In the genomic region with DNA sequence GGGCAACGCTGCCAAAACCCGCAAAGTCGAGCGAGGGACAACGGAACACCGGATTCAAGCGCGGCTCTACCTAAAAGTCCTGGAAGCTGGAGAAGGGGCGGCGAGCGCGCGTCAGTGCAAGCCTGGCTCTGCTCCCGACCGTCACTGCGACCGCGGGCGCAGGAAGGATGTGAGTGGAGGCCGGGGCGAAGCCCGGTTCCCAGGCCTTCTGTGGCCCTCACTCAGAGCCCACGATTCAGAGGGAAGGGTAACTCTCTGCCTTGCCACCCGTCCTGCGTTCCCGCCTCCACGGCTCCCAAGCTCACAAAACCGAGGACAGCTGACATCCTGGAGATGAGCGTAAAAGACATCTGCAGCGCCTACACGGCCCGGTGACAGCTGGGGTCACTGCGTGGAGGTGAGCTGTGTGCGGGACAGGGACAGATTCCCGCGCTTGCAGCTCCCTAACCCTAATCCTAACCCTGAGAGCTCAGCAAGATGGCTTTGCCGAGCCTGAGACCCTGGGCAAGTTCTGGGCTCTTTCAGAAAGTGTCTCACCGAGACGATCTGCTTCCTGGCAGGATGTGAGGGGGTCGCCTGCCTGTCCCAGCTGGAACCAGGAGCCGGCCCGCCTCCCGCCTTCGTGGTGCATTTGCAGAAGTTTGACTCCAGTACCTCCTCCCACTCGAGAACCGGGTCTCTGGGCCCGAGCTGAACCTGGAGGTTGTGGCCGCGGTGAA, we compare ENCODE assay signal across 7 mouse cellular contexts. TPM values are rescaled to one million over a fixed set of nuclear protein-coding genes. Genes with fewer than 3 reads are reported as not detected.
DNase-seq lines count a peak whose midpoint lies in the region; ATAC-seq lines count a peak whose summit lies in the region.

No protein-coding gene starts in this region.

- peaks cover 46% of the 10 kb centered on the region for H3K4me1 ChIP-seq in hindbrain, embryonic 10.5 days (replicated peaks)
- peaks cover 58% of the 10 kb centered on the region for H3K4me1 ChIP-seq in liver, embryonic 15.5 days (replicated peaks)

- ATAC-seq in liver, embryonic 15.5 days (ENCODE audit: insufficient read depth): no peak

- peak overlapping the region; percentile 61 for H3K9ac ChIP-seq in liver, embryonic 15.5 days

- peak; percentile 83 for DNase-seq in 3134 (ENCODE audit: extremely low read depth, insufficient read length, low spot score)
- peak; percentile 13 to 31 for DNase-seq in B cell, adult 2 months
- DNase-seq in embryo, embryonic 10.5 days (ENCODE audit: low spot score): peak; percentile 62
- DNase-seq in hindbrain, embryonic 10.5 days (ENCODE audit: low spot score): peak; percentile 52
- peak; percentile 25 for DNase-seq in skeletal muscle tissue, adult 2 months (ENCODE audit: low read depth, low spot score)
- DNase-seq in layer of hippocampus, adult 8-10 months (ENCODE audit: low spot score in 2 of 2): no peak

- under 1% methylated on average over 49 of the region's 49 CpGs for WGBS in hindbrain, embryonic 10.5 days
- WGBS in liver, embryonic 15.5 days (ENCODE audit: insufficient replicate concordance): under 1% methylated on average over 49 of the region's 49 CpGs

- peaks cover 20% of the 10 kb centered on the region for H3K27me3 ChIP-seq in hindbrain, embryonic 10.5 days (ENCODE audit: insufficient read depth, poor library complexity, severe bottlenecking)
- H3K27me3 ChIP-seq in liver, embryonic 15.5 days: peaks cover 68% of the 10 kb centered on the region

- H3K9me3 ChIP-seq in hindbrain, embryonic 10.5 days: no peaks in the 10 kb centered on the region
- no peaks in the 10 kb centered on the region for H3K9me3 ChIP-seq in liver, embryonic 15.5 days (replicated peaks)

- H3K27ac ChIP-seq in hindbrain, embryonic 10.5 days: peak overlapping the region; percentile 92
- peak overlapping the region; percentile 70; the same call in 1 of the 2 replicates for H3K27ac ChIP-seq in liver, embryonic 15.5 days (replicated peaks)

- peak overlapping the region; percentile 90 for H3K4me2 ChIP-seq in liver, embryonic 15.5 days

- H3K4me3 ChIP-seq in hindbrain, embryonic 10.5 days: peak overlapping the region; percentile 77
- peak overlapping the region; percentile 65 for H3K4me3 ChIP-seq in liver, embryonic 15.5 days (replicated peaks)

- peaks cover 26% of the 10 kb centered on the region for H3K36me3 ChIP-seq in hindbrain, embryonic 10.5 days
- H3K36me3 ChIP-seq in liver, embryonic 15.5 days (replicated peaks): no peaks in the 10 kb centered on the region

RNA-seq across cellular contexts. Expression of gene AW011738, which starts 0.5 kb away (rescaled TPM):
- polyA plus RNA-seq in hindbrain, embryonic 10.5 days (2016; fragmentation: Nextera tagmentation; extraction: Ambion mirVana): 4.3 and 7.0 TPM in 2 replicates
- 1.1 and 1.3 TPM in 2 replicates for polyA plus RNA-seq in liver, embryonic 15.5 days (2015; fragmentation: Nextera tagmentation; extraction: Ambion mirVana)
- 1 to 10 TPM; 5.9 to 7.3 (median 6.3) TPM for total RNA-seq in layer of hippocampus, adult 8-10 months (2022)

RNA-seq across cellular contexts. Expression of gene Isg15, which starts 3.0 kb away (rescaled TPM):
- 0.50 TPM in 1 of 2 replicates, not detected in the other for polyA plus RNA-seq in hindbrain, embryonic 10.5 days (2016; fragmentation: Nextera tagmentation; extraction: Ambion mirVana)
- 9.8 and 13.4 TPM in 2 replicates for polyA plus RNA-seq in liver, embryonic 15.5 days (2015; fragmentation: Nextera tagmentation; extraction: Ambion mirVana)
- total RNA-seq in layer of hippocampus, adult 8-10 months (2022): 1 to 10 TPM in 3 of 4 experiments, under 1 TPM in 1; 0.87 to 2.6 (median 1.7) TPM

RNA-seq across cellular contexts. Expression of gene Agrn, which starts 6.3 kb away (rescaled TPM):
- 72.6 and 85.8 TPM in 2 replicates for polyA plus RNA-seq in hindbrain, embryonic 10.5 days (2016; fragmentation: Nextera tagmentation; extraction: Ambion mirVana)
- 6.7 and 8.6 TPM in 2 replicates for polyA plus RNA-seq in liver, embryonic 15.5 days (2015; fragmentation: Nextera tagmentation; extraction: Ambion mirVana)
- 100 to 1,000 TPM; 125 to 145 (median 144) TPM for total RNA-seq in layer of hippocampus, adult 8-10 months (2022)

RNA-seq across cellular contexts. Expression of gene Perm1, which starts 12.1 kb away (rescaled TPM):
- 1.2 and 1.8 TPM in 2 replicates for polyA plus RNA-seq in hindbrain, embryonic 10.5 days (2016; fragmentation: Nextera tagmentation; extraction: Ambion mirVana)
- polyA plus RNA-seq in liver, embryonic 15.5 days (2015; fragmentation: Nextera tagmentation; extraction: Ambion mirVana): 0.20 and 0.32 TPM in 2 replicates
- under 1 TPM; 0.32 to 0.45 (median 0.38) TPM for total RNA-seq in layer of hippocampus, adult 8-10 months (2022)

RNA-seq across cellular contexts. Expression of gene Plekhn1, which starts 31.1 kb away (rescaled TPM):
- 22.3 and 23.0 TPM in 2 replicates for polyA plus RNA-seq in hindbrain, embryonic 10.5 days (2016; fragmentation: Nextera tagmentation; extraction: Ambion mirVana)
- polyA plus RNA-seq in liver, embryonic 15.5 days (2015; fragmentation: Nextera tagmentation; extraction: Ambion mirVana): 4.0 and 4.8 TPM in 2 replicates
- 10 to 100 TPM; 38.2 to 52.2 (median 46.4) TPM for total RNA-seq in layer of hippocampus, adult 8-10 months (2022)

Comparison
In these comparisons a context has a peak if more than half of its experiments do, and no peak if none do; other contexts are left out.
1. DNase-seq: peak in 3134 (single experiment), B cell, adult 2 months (2 of 2), embryo, embryonic 10.5 days (single experiment), hindbrain, embryonic 10.5 days (single experiment) and skeletal muscle tissue, adult 2 months (single experiment); none in layer of hippocampus, adult 8-10 months (0 of 2).